Mouse (Mus musculus) embryo, embryonic 9.5 days (tissue): ENCODE measurements around the gene Pdia3.
"Not testable (repeated sequence)": the region's sequence is repeated elsewhere in the genome, so short reads cannot be mapped to it uniquely, and the experiment has no call there.

ENCODE experiments used
- DNase-seq: peaks from one replicate; pipeline ENCODE4 v3.0.0-alpha.2; 2017; ENCODE audit errors: extremely low spot score

Gene Pdia3

GRCm38 (mm10) chr2:121413387-121414042 is at the start of gene Pdia3, which contains the start of gene Catsper2:
TSS of gene Pdia3 (plus strand) at chr2:121413775.
TSS of gene Catsper2 (minus strand) at chr2:121413792.
- peak; percentile 98 for DNase-seq

- no peak for DNase-seq
Observed at GRCm38 (mm10) chr2:121368831-121369230, 44.7 kb upstream of the Pdia3 start.

GRCm38 (mm10) chr2:121370921-121371320 is 42.7 kb upstream of the Pdia3 start:
- DNase-seq, result no peak

- DNase-seq, result no peak
Observed at GRCm38 (mm10) chr2:121372266-121372665, 41.3 kb upstream of the Pdia3 start.

GRCm38 (mm10) chr2:121374766-121375165 is 38.8 kb upstream of the Pdia3 start:
- DNase-seq, result no peak

- not testable (repeated sequence) for DNase-seq
Observed at GRCm38 (mm10) chr2:121386961-121387575, 26.5 kb upstream of the Pdia3 start, which contains the start of gene Strc. TSS of gene Strc (minus strand) at chr2:121387168.

- DNase-seq, result peak; percentile 66
Observed at GRCm38 (mm10) chr2:121396624-121397023, 17.0 kb upstream of the Pdia3 start.

- no peak for DNase-seq
Observed at GRCm38 (mm10) chr2:121403296-121403695, 10.3 kb upstream of the Pdia3 start.

- peak; percentile 28 for DNase-seq
Observed at GRCm38 (mm10) chr2:121408160-121408559, 5.4 kb upstream of the Pdia3 start.

GRCm38 (mm10) chr2:121412843-121413386 is 660 bp upstream of the Pdia3 start:
- DNase-seq, result no peak

GRCm38 (mm10) chr2:121414139-121414685 is 637 bp downstream of the Pdia3 start:
- no peak for DNase-seq

GRCm38 (mm10) chr2:121415103-121415502 is 1.5 kb downstream of the Pdia3 start:
- DNase-seq, result no peak

GRCm38 (mm10) chr2:121415591-121415990 is 2.0 kb downstream of the Pdia3 start:
- no peak for DNase-seq

GRCm38 (mm10) chr2:121416356-121416755 is 2.8 kb downstream of the Pdia3 start:
- DNase-seq, result no peak

GRCm38 (mm10) chr2:121418476-121418875 is 4.9 kb downstream of the Pdia3 start:
- no peak for DNase-seq

GRCm38 (mm10) chr2:121423166-121423565 is 9.6 kb downstream of the Pdia3 start:
- no peak for DNase-seq

- no peak for DNase-seq
Observed at GRCm38 (mm10) chr2:121425890-121426289, 12.3 kb downstream of the Pdia3 start.

GRCm38 (mm10) chr2:121434854-121435253 is 21.3 kb downstream of the Pdia3 start:
- no peak for DNase-seq

- DNase-seq, result no peak
Observed at GRCm38 (mm10) chr2:121439746-121440145, 26.2 kb downstream of the Pdia3 start.

- no peak for DNase-seq
Observed at GRCm38 (mm10) chr2:121440834-121441605, 27.4 kb downstream of the Pdia3 start.

- DNase-seq, result no peak
Observed at GRCm38 (mm10) chr2:121441800-121442199, 28.2 kb downstream of the Pdia3 start.
